Mouse (Mus musculus): ENCODE measurements around the gene Eif5a. TPM values are rescaled to one million over a fixed set of nuclear protein-coding genes. Genes with fewer than 3 reads are reported as not detected.
A peak's percentile ranks its signal among the peaks of the same experiment; 100 is the strongest.
"Not testable (repeated sequence)": the region's sequence is repeated elsewhere in the genome, so short reads cannot be mapped to it uniquely, and the experiment has no call there.

Gene Eif5a
- total and polyA plus RNA-seq, 3 experiments, result 763 to 2,879 (median 1,285) TPM

DNA sequence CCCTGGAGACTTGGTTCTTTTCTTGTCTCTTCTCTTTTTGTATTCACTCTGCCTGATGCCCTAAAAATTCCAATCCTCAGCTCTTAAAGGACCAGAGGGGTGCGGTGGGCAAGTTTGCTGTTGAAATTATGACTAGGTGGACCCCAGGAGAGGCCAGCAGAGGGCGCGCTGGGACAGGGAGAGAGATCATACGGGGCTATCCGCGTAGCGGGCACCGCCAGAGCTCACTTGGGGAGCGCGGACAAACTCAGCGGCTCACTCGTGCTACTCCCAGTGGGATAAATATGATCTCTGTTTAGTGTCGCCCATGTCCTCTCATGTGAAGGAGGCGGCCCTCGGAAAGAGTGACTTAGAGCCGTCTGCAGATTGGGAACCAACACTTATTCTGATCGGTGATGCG lies 12.4 kb upstream of the Eif5a start:
- DNase-seq (ENCODE audit: low spot score) (peak; percentile 57), ATAC-seq (ENCODE audit: extremely low read depth, insufficient number of reproducible peaks, low FRiP score, poor library complexity, severe bottlenecking) (no peak)
- Histone ChIP-seq H3K4me1 (ENCODE audit: insufficient read depth, low read depth, low read length) (peaks cover 50% of the 10 kb centered on the region), H3K36me3 (replicated peaks) (no peaks in the 10 kb centered on the region), H3K4me3 (ENCODE audit: low read depth, low read length) (no peak overlapping the region; the same call in 1 of the 2 replicates), H3K9me3 (replicated peaks) (peaks cover 14% of the 10 kb centered on the region), H3K27me3 (ENCODE audit: insufficient read depth, low read length) (peaks cover 49% of the 10 kb centered on the region)
- no peak for TF ChIP-seq TAL1 (conservative IDR thresholded peaks at IDR 0.05; ENCODE audit: low read depth, low read length)
- peak; percentile 35; the same call in 1 of the 2 replicates for TF ChIP-seq CTCF (IDR thresholded peaks at IDR 0.05; ENCODE audit: low read depth, low read length)

- no peaks in the 10 kb centered on the region for H3K36me3 ChIP-seq (replicated peaks)
- DNase-seq (ENCODE audit: low spot score), result no peak
- TF ChIP-seq CTCF (IDR thresholded peaks at IDR 0.05; ENCODE audit: low read depth, low read length), result no peak
- no peak for TF ChIP-seq GATA1 (IDR thresholded peaks at IDR 0.05; ENCODE audit: borderline replicate concordance, low read length)
- TF ChIP-seq GATA2 (IDR thresholded peaks at IDR 0.05; ENCODE audit: borderline replicate concordance, low read depth, low read length), result no peak
- TF ChIP-seq TAL1 (conservative IDR thresholded peaks at IDR 0.05; ENCODE audit: low read depth, low read length), result no peak
- TF ChIP-seq POLR2AphosphoS5 (IDR thresholded peaks at IDR 0.05; ENCODE audit: insufficient replicate concordance, low read depth, low read length), result no peak
- no peak overlapping the region for H3K4me3 ChIP-seq (ENCODE audit: low read depth, low read length)
- peaks cover 58% of the 10 kb centered on the region for H3K4me1 ChIP-seq (ENCODE audit: insufficient read depth, low read depth, low read length)
- peaks cover 38% of the 10 kb centered on the region for H3K27me3 ChIP-seq (ENCODE audit: insufficient read depth, low read length)
- ATAC-seq (ENCODE audit: extremely low read depth, insufficient number of reproducible peaks, low FRiP score, poor library complexity, severe bottlenecking), result no peak
- H3K9me3 ChIP-seq (replicated peaks), result peaks cover 14% of the 10 kb centered on the region
Measured at GRCm38 (mm10) chr11:69933066-69933465, 11.3 kb upstream of the Eif5a start.

GRCm38 (mm10) chr11:69932254-69932653 lies 10.5 kb upstream of the Eif5a start:
- TF ChIP-seq GATA2 (IDR thresholded peaks at IDR 0.05; ENCODE audit: borderline replicate concordance, low read depth, low read length) (no peak), CTCF (IDR thresholded peaks at IDR 0.05; ENCODE audit: low read depth, low read length) (no peak), POLR2AphosphoS5 (IDR thresholded peaks at IDR 0.05; ENCODE audit: insufficient replicate concordance, low read depth, low read length) (no peak), TAL1 (conservative IDR thresholded peaks at IDR 0.05; ENCODE audit: low read depth, low read length) (no peak), GATA1 (IDR thresholded peaks at IDR 0.05; ENCODE audit: borderline replicate concordance, low read length) (no peak)
- peaks cover 61% of the 10 kb centered on the region for H3K4me1 ChIP-seq (ENCODE audit: insufficient read depth, low read depth, low read length)

GRCm38 (mm10) chr11:69931769-69932168 lies 10.0 kb upstream of the Eif5a start:
- Histone ChIP-seq H3K4me1 (ENCODE audit: insufficient read depth, low read depth, low read length) (peaks cover 61% of the 10 kb centered on the region), H3K36me3 (replicated peaks) (no peaks in the 10 kb centered on the region), H3K4me3 (ENCODE audit: low read depth, low read length) (peak overlapping the region; percentile 38; the same call in 1 of the 2 replicates), H3K9me3 (replicated peaks) (peaks cover 14% of the 10 kb centered on the region), H3K27me3 (ENCODE audit: insufficient read depth, low read length) (peaks cover 25% of the 10 kb centered on the region)
- ATAC-seq (ENCODE audit: extremely low read depth, insufficient number of reproducible peaks, low FRiP score, poor library complexity, severe bottlenecking) (no peak), DNase-seq (ENCODE audit: low spot score) (no peak)
- TF ChIP-seq POLR2AphosphoS5 (IDR thresholded peaks at IDR 0.05; ENCODE audit: insufficient replicate concordance, low read depth, low read length) (no peak), TAL1 (conservative IDR thresholded peaks at IDR 0.05; ENCODE audit: low read depth, low read length) (no peak), CTCF (IDR thresholded peaks at IDR 0.05; ENCODE audit: low read depth, low read length) (no peak), GATA1 (IDR thresholded peaks at IDR 0.05; ENCODE audit: borderline replicate concordance, low read length) (no peak), GATA2 (IDR thresholded peaks at IDR 0.05; ENCODE audit: borderline replicate concordance, low read depth, low read length) (no peak)

More at GRCm38 (mm10) chr11:69932254-69932653, 10.5 kb upstream of the Eif5a start:
- no peak for ATAC-seq (ENCODE audit: extremely low read depth, insufficient number of reproducible peaks, low FRiP score, poor library complexity, severe bottlenecking)
- no peak for DNase-seq (ENCODE audit: low spot score)
- Histone ChIP-seq H3K9me3 (replicated peaks) (peaks cover 14% of the 10 kb centered on the region), H3K27me3 (ENCODE audit: insufficient read depth, low read length) (peaks cover 30% of the 10 kb centered on the region), H3K36me3 (replicated peaks) (no peaks in the 10 kb centered on the region), H3K4me3 (ENCODE audit: low read depth, low read length) (peak overlapping the region; percentile 38; the same call in 1 of the 2 replicates)

DNA sequence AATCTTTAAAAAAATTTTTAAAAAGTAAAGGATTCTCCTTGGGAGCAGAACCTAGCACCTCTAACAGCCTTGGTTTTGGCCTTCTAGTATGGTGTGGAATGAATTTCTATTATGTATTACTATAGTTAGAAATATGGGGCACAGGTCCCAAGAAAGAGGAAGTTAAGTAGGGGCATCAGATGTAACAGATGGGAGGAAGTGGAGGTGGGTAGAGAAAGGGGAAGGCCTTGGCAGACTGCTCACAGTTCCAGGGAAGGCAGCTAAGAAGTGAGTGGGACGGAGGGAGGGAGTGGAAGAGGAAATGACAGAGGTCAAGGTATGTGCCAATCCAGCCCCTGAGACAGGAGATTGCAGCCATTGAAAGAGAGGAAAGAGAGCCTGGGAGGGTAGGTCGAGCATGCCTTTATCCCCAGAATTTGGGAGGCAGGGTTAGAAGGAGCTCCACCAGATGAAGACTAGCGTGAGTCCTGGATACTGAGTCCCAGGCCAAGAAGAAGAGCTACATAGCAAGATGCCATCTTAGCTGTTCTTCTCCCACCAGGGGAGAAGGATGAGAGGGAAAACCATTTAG lies 9.3 kb upstream of the Eif5a start:
- peak; percentile 84 for ATAC-seq (ENCODE audit: extremely low read depth, insufficient number of reproducible peaks, low FRiP score, poor library complexity, severe bottlenecking)
- DNase-seq (ENCODE audit: low spot score), result peak; percentile 77
- Histone ChIP-seq H3K4me3 (ENCODE audit: low read depth, low read length) (peak overlapping the region; percentile 44; the same call in 1 of the 2 replicates), H3K27me3 (ENCODE audit: insufficient read depth, low read length) (peaks cover 18% of the 10 kb centered on the region), H3K9me3 (replicated peaks) (peaks cover 13% of the 10 kb centered on the region), H3K4me1 (ENCODE audit: insufficient read depth, low read depth, low read length) (peaks cover 61% of the 10 kb centered on the region), H3K36me3 (replicated peaks) (no peaks in the 10 kb centered on the region)
- no peak for TF ChIP-seq POLR2AphosphoS5 (IDR thresholded peaks at IDR 0.05; ENCODE audit: insufficient replicate concordance, low read depth, low read length)
- TF ChIP-seq GATA2 (IDR thresholded peaks at IDR 0.05; ENCODE audit: borderline replicate concordance, low read depth, low read length), result no peak
- TF ChIP-seq CTCF (IDR thresholded peaks at IDR 0.05; ENCODE audit: low read depth, low read length), result no peak
- TF ChIP-seq GATA1 (IDR thresholded peaks at IDR 0.05; ENCODE audit: borderline replicate concordance, low read length), result no peak
- TF ChIP-seq TAL1 (conservative IDR thresholded peaks at IDR 0.05; ENCODE audit: low read depth, low read length), result no peak

DNA sequence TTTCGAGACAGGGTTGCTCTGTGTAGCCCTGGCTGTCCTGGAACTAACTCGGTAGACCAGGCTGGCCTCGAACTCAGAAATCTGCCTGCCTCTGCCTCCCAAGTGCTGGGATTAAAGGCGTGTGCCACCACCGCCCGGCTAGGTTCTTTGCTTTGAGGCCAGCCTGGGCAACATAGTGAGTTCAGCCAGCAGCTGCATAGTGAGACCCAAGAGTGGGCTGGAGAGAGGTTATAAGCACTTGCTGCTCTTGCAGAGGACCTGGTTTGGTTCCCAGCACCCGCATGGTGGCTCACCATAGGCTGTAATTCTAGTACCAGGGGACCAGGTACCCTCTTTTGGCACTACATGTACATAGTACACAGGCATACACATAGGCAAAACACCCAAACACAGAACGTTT lies 8.4 kb upstream of the Eif5a start:
- Histone ChIP-seq H3K27me3 (ENCODE audit: insufficient read depth, low read length) (peaks cover 10% of the 10 kb centered on the region), H3K4me1 (ENCODE audit: insufficient read depth, low read depth, low read length) (peaks cover 56% of the 10 kb centered on the region)
- not testable (repeated sequence) for H3K4me3 ChIP-seq (ENCODE audit: low read depth, low read length); H3K9me3 ChIP-seq (replicated peaks); ATAC-seq (ENCODE audit: extremely low read depth, insufficient number of reproducible peaks, low FRiP score, poor library complexity, severe bottlenecking); H3K36me3 ChIP-seq (replicated peaks); DNase-seq (ENCODE audit: low spot score)
